Mouse (Mus musculus) megakaryocyte progenitor cell, adult 5-6 weeks (primary cell): ENCODE data around the gene Hist1h1d. TPM values are rescaled to one million over a fixed set of nuclear protein-coding genes. Genes with fewer than 3 reads are reported as not detected.
"Not testable (repeated sequence)": the region's sequence is repeated elsewhere in the genome, so short reads cannot be mapped to it uniquely, and the experiment has no call there.

ENCODE experiments used
- ATAC-seq: replicated peaks from 2 replicates; pipeline ENCODE4 v1.8.0; 2016; ENCODE audit warnings: mild to moderate bottlenecking, moderate TSS enrichment, inconsistent platforms; ENCODE audit not compliant: poor library complexity
- total RNA-seq, 2 experiments: library from RNA; stranded (forward) in 1 of 2; stranded (reverse) in 1 of 2; fragments of 157-497, 149-512 nt in 1 of 2; fragments of 200-1000 nt in 1 of 2; gene quantifications; 2 replicates each; pipeline versions ENCODE4 v1.2.3 to v1.2.4; 2015 to 2017

Gene Hist1h1d
- total RNA-seq, 2 experiments from 2014 or later = 9.3 to 112 TPM

- no peak for ATAC-seq
These were observed 23.4 kb upstream of the Hist1h1d start for GRCm38 (mm10) chr13:23529480-23530165.

- ATAC-seq = no peak
These were observed 22.7 kb upstream of the Hist1h1d start for GRCm38 (mm10) chr13:23530181-23530900.

- ATAC-seq = peak; percentile 52
These were observed 21.9 kb upstream of the Hist1h1d start, which contains the start of gene Hist1h4h for GRCm38 (mm10) chr13:23530901-23531875. TSS of gene Hist1h4h (plus strand) at chr13:23531050.

GRCm38 (mm10) chr13:23532262-23533075, 20.6 kb upstream of the Hist1h1d start:
- no peak for ATAC-seq

GRCm38 (mm10) chr13:23533560-23534367, 19.3 kb upstream of the Hist1h1d start, which contains the start of gene Hist1h2af:
TSS of gene Hist1h2af (plus strand) at chr13:23533906.
- ATAC-seq = peak; percentile 33

- peak; percentile 8 for ATAC-seq
These were observed 18.5 kb upstream of the Hist1h1d start for GRCm38 (mm10) chr13:23534368-23535131.

GRCm38 (mm10) chr13:23535137-23536075, 17.7 kb upstream of the Hist1h1d start, which contains the start of gene Hist1h3g:
TSS of gene Hist1h3g (plus strand) at chr13:23535422.
- peak; percentile 62 for ATAC-seq

GRCm38 (mm10) chr13:23536076-23536822, 16.8 kb upstream of the Hist1h1d start:
- ATAC-seq = no peak

GRCm38 (mm10) chr13:23537006-23537710, 15.9 kb upstream of the Hist1h1d start:
- ATAC-seq = no peak

GRCm38 (mm10) chr13:23538249-23538648, 14.8 kb upstream of the Hist1h1d start:
- no peak for ATAC-seq

GRCm38 (mm10) chr13:23539821-23540220, 13.2 kb upstream of the Hist1h1d start:
- not testable (repeated sequence) for ATAC-seq

GRCm38 (mm10) chr13:23541497-23541896, 11.6 kb upstream of the Hist1h1d start:
- ATAC-seq = no peak

GRCm38 (mm10) chr13:23542225-23542980, 10.7 kb upstream of the Hist1h1d start:
- not testable (repeated sequence) for ATAC-seq

GRCm38 (mm10) chr13:23542999-23543607, 10.0 kb upstream of the Hist1h1d start, which contains the start of gene Hist1h2bh:
TSS of gene Hist1h2bh (minus strand) at chr13:23543392.
- peak; percentile 86 for ATAC-seq
